Mouse (Mus musculus) MEL (cell line): ENCODE results near the gene Dpp4. TPM values are rescaled to one million over a fixed set of nuclear protein-coding genes. Genes with fewer than 3 reads are reported as not detected.

Experiments used
- DNase-seq: peaks from one replicate; pipeline ENCODE4 v3.0.0; 2011; ENCODE audit warnings: low read depth, low spot score
- H3K27ac ChIP-seq: 2 replicates; pipeline ENCODE4 v1.5.1; 2012; ENCODE audit warnings: low read depth, mild to moderate bottlenecking, control low read depth, low read length, moderate library complexity; ENCODE audit not compliant: control insufficient read depth
- H3K27me3 ChIP-seq, 2 experiments: fragments of 150-350 bp in 1 of 2; sonication (generic) in 1 of 2; 2 replicates each; pipeline ENCODE4 v1.6.1; 2012; ENCODE audit warnings: low read length in 2 of 2, mild to moderate bottlenecking in 2 of 2, improper control_type of control experiment in 1 of 2, moderate library complexity in 1 of 2; ENCODE audit not compliant: insufficient read depth in 2 of 2, control insufficient read depth in 1 of 2
- H3K36me3 ChIP-seq, 2 experiments: 2 replicates each; pipeline ENCODE4 v1.6.1; 2012 to 2014; ENCODE audit warnings: low read length in 2 of 2, improper control_type of control experiment in 1 of 2, inconsistent platforms in 1 of 2, mild to moderate bottlenecking in 1 of 2; ENCODE audit not compliant: insufficient read depth in 2 of 2, control insufficient read depth in 1 of 2
- H3K4me1 ChIP-seq, 2 experiments: fragments of 150-350 bp in 1 of 2; sonication (generic) in 1 of 2; 2 replicates each; pipeline ENCODE4 v1.6.1; 2012; ENCODE audit warnings: low read length in 2 of 2, improper control_type of control experiment in 1 of 2, mild to moderate bottlenecking in 1 of 2; ENCODE audit not compliant: insufficient read depth in 2 of 2, control insufficient read depth in 1 of 2
- H3K4me3 ChIP-seq, 2 experiments: fragments of 150-350 bp in 1 of 2; sonication (generic) in 1 of 2; 2 replicates each; pipeline ENCODE4 v1.5.1; 2012; ENCODE audit warnings: low read depth in 2 of 2, low read length in 2 of 2, mild to moderate bottlenecking in 2 of 2, moderate library complexity in 2 of 2, control low read depth in 1 of 2, improper control_type of control experiment in 1 of 2; ENCODE audit not compliant: control insufficient read depth in 1 of 2, insufficient read depth in 1 of 2
- H3K79me2 ChIP-seq: 2 replicates; pipeline ENCODE4 v1.6.1; 2012; ENCODE audit warnings: mild to moderate bottlenecking, low read length, moderate library complexity; ENCODE audit not compliant: control insufficient read depth, poor library complexity, insufficient read depth
- H3K9ac ChIP-seq: 2 replicates; pipeline ENCODE4 v1.6.1; 2012; ENCODE audit warnings: low read depth, mild to moderate bottlenecking, control low read depth, low read length, moderate library complexity; ENCODE audit not compliant: control insufficient read depth, poor library complexity, severe bottlenecking
- H3K9me3 ChIP-seq: fragments of 150-350 bp; sonication (generic); replicated peaks from 2 replicates; pipeline ENCODE4 v1.6.1; 2012; ENCODE audit warnings: mild to moderate bottlenecking, low read length, improper control_type of control experiment, moderate library complexity; ENCODE audit not compliant: insufficient read depth
- BHLHE40 ChIP-seq: IDR thresholded peaks from 2 replicates; pipeline ENCODE4 v1.6.1; 2012; ENCODE audit warnings: low read depth, mild to moderate bottlenecking, inconsistent platforms, low read length, improper control_type of control experiment, borderline replicate concordance
- CHD1 ChIP-seq: IDR thresholded peaks from 2 replicates; pipeline ENCODE4 v1.6.1; 2012; ENCODE audit warnings: low read depth, mild to moderate bottlenecking, inconsistent platforms, low read length, improper control_type of control experiment
- CHD2 ChIP-seq: IDR thresholded peaks from 2 replicates; pipeline ENCODE4 v1.6.1; 2011; ENCODE audit warnings: low read length, improper control_type of control experiment
- ELF1 ChIP-seq: IDR thresholded peaks from 2 replicates; pipeline ENCODE4 v1.6.1; 2014; ENCODE audit warnings: low read depth, mild to moderate bottlenecking, inconsistent platforms, low read length, improper control_type of control experiment, moderate library complexity
- EP300 ChIP-seq, 2 experiments: IDR thresholded peaks; 2 replicates each; pipeline ENCODE4 v1.6.1; 2011; ENCODE audit warnings: improper control_type of control experiment in 2 of 2, low read length in 2 of 2, low read depth in 1 of 2, mild to moderate bottlenecking in 1 of 2
- ETS1 ChIP-seq: IDR thresholded peaks from 2 replicates; pipeline ENCODE4 v1.6.1; 2012; ENCODE audit warnings: low read depth, mild to moderate bottlenecking, inconsistent platforms, low read length, improper control_type of control experiment, moderate library complexity
- GABPA ChIP-seq: IDR thresholded peaks from 2 replicates; pipeline ENCODE4 v1.6.1; 2012; ENCODE audit warnings: low read depth, mild to moderate bottlenecking, inconsistent platforms, low read length, improper control_type of control experiment, moderate library complexity
- KAT2A ChIP-seq: conservative IDR thresholded peaks from 2 replicates; pipeline ENCODE4 v1.6.1; 2012; ENCODE audit warnings: low read depth, low read length, improper control_type of control experiment, inconsistent platforms
- MXI1 ChIP-seq: IDR thresholded peaks from 2 replicates; pipeline ENCODE4 v1.6.1; 2011; ENCODE audit warnings: mild to moderate bottlenecking, low read depth, low read length, improper control_type of control experiment
- MYB ChIP-seq: IDR thresholded peaks from 2 replicates; pipeline ENCODE4 v1.6.1; 2011; ENCODE audit warnings: mild to moderate bottlenecking, low read depth, low read length, improper control_type of control experiment
- NELFE ChIP-seq: IDR thresholded peaks from 2 replicates; pipeline ENCODE4 v1.6.1; 2011; ENCODE audit warnings: low read depth, low read length, improper control_type of control experiment
- POLR2AphosphoS2 ChIP-seq: IDR thresholded peaks from 2 replicates; pipeline ENCODE4 v1.6.1; 2011; ENCODE audit warnings: low read length, improper control_type of control experiment
- POLR2AphosphoS5 ChIP-seq: IDR thresholded peaks from 2 replicates; pipeline ENCODE4 v1.6.1; 2012; ENCODE audit warnings: low read depth, borderline replicate concordance, mild to moderate bottlenecking, inconsistent platforms, low read length, moderate library complexity, mixed read lengths
- RCOR1 ChIP-seq: IDR thresholded peaks from 2 replicates; pipeline ENCODE4 v1.6.1; 2012; ENCODE audit warnings: low read depth, mild to moderate bottlenecking, inconsistent platforms, low read length, improper control_type of control experiment
- TAL1 ChIP-seq: IDR thresholded peaks from 2 replicates; pipeline ENCODE4 v1.6.1; 2012; ENCODE audit warnings: mild to moderate bottlenecking, inconsistent platforms, low read length, moderate library complexity, mixed read lengths
- TBP ChIP-seq: IDR thresholded peaks from 2 replicates; pipeline ENCODE4 v1.8.0; 2011; ENCODE audit warnings: low read depth, low read length, improper control_type of control experiment
- TCF12 ChIP-seq: IDR thresholded peaks from 2 replicates; pipeline ENCODE4 v1.6.1; 2014; ENCODE audit warnings: low read depth, mild to moderate bottlenecking, inconsistent platforms, low read length, improper control_type of control experiment, moderate library complexity
- UBTF ChIP-seq: IDR thresholded peaks from 2 replicates; pipeline ENCODE4 v1.6.1; 2012; ENCODE audit warnings: low read depth, mild to moderate bottlenecking, inconsistent platforms, low read length, improper control_type of control experiment, moderate library complexity, borderline replicate concordance; ENCODE audit not compliant: insufficient read depth
- USF1 ChIP-seq: IDR thresholded peaks from 2 replicates; pipeline ENCODE4 v1.6.1; 2014; ENCODE audit warnings: low read depth, mild to moderate bottlenecking, inconsistent platforms, low read length, improper control_type of control experiment, moderate library complexity
- ZMIZ1 ChIP-seq: IDR thresholded peaks from 2 replicates; pipeline ENCODE4 v1.6.1; 2012; ENCODE audit warnings: low read depth, mild to moderate bottlenecking, inconsistent platforms, low read length, improper control_type of control experiment, moderate library complexity
- polyA plus RNA-seq, 2 experiments: library from polyadenylated mRNA; stranded (reverse) in 1 of 2; unstranded in 1 of 2; fragments of >175 nt in 1 of 2; fragments of >200 nt in 1 of 2; gene quantifications; 2 replicates each; pipeline versions ENCODE4 v1.2.1 to v1.2.4; 2012; ENCODE audit warnings: low replicate concordance in 2 of 2, low read depth in 1 of 2; ENCODE audit not compliant: insufficient read length in 2 of 2, insufficient read depth in 1 of 2, missing spikeins in 1 of 2
- total RNA-seq: library from RNA; depleted of rRNA; stranded (reverse); fragments of 300-350 nt; gene quantifications from 2 replicates; pipeline ENCODE4 v1.2.3, GENCODE M21; 2012

Gene Dpp4
- total and polyA plus RNA-seq, 3 experiments: 40.4 to 99.1 (median 64.1) TPM

DNA sequence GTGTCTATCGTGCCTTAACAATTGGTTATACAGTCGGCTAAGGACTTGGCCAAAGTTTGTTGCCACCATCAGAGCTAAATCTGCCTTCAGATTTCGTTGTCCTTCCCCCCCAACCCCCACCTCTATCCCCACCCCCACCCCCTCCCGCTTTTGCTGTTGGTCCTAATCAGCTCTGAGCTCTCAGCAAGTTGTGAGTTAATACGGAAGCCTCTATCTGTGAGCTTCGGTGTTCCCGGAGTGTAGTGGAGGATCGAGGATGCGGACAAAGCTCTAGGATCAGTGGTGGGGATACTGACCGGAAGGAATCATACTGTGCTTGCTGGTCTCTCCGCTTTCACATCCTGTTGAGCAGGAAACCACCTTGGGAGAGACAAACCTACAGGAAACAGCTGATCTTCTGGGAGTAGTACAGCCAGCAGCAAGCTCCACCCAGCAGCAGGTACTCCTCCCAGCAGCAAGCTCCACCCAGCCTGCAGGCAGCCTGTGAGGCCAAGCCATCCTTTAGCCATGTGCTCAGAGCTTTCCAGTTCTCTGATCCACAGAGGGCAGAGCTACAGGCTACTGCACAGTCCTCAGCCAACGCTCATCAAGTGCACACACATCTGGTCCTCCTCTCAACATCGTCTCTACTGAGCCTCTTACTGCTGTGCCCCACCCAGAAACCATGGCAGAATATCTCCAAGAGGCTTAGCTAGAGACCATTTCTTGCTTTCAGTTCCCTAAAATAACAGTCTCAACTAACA is 28.9 kb upstream of the Dpp4 start (continued):
- TF ChIP-seq CHD2 (peak; percentile 34), ZMIZ1 (peak; percentile 95), MYB (no peak), MXI1 (peak; percentile 93)

DNA sequence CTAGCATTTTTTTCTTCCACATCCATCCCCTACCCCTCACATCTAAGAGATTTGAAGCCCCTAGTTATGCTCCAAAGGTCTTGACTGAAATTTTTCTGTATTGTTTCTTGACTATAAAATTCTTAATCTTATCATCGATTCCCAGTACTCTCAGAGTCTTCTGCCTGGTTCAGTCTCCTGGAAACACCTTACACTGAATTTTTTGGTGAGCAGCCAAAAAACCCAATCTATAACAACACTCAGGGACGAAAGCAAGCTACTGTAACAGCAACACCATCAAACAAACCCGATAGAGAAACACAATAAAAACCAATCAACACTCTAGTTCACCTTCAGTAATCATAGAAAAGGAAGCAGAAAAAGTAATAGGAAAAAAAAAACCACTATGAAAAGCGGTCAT is 28.1 kb upstream of the Dpp4 start:
- Histone ChIP-seq H3K79me2 (no peaks in the 10 kb centered on the region), H3K4me3 (peak overlapping the region in 1 of 2 experiments; percentile 63; a peak in 2 of 4 replicates), H3K9ac (no peak overlapping the region; the same call in 1 of the 2 replicates), H3K4me1 (peaks cover 0 to 9% of the 10 kb centered on the region in 2 experiments; a peak in 3 of 4 replicates)
- TF ChIP-seq USF1: no peak
- TF ChIP-seq POLR2AphosphoS2: no peak
- TF ChIP-seq ELF1: no peak
- TF ChIP-seq POLR2AphosphoS5: no peak
- no peak for TF ChIP-seq KAT2A
- TF ChIP-seq NELFE: no peak
- no peak for TF ChIP-seq GABPA
- no peak for TF ChIP-seq BHLHE40
- peak; percentile 57 to 63; a peak in 3 of 4 replicates for TF ChIP-seq EP300 (IDR thresholded peaks at IDR 0.05; ENCODE audit: low read depth in 1 of 2, low read length in 2 of 2)
- TF ChIP-seq TCF12: no peak; the same call in 1 of the 2 replicates
- TF ChIP-seq ZMIZ1: no peak
- 0 out of 2 replicates have a peak, but pooled peaks have one; percentile 22 for TF ChIP-seq ETS1
- TF ChIP-seq TAL1: peak; percentile 41
- no peak for TF ChIP-seq RCOR1
- TF ChIP-seq UBTF: no peak
- no peak for TF ChIP-seq TBP
- no peak for TF ChIP-seq CHD1
- TF ChIP-seq, all 39 proteins: peak for 3
- DNase-seq: peak; percentile 59
- Histone ChIP-seq H3K36me3 (peaks cover 0 to 13% of the 10 kb centered on the region in 2 experiments; a peak in 2 of 4 replicates), H3K9me3 (no peaks in the 10 kb centered on the region), H3K27ac (peak overlapping the region; percentile 19; the same call in 1 of the 2 replicates), H3K27me3 (no peaks in the 10 kb centered on the region)
